Mouse (Mus musculus) left cerebral cortex, postnatal 25 days (tissue): ENCODE measurements at regions not wholly inside any gene's neighbourhood (a gene's known extent, or its start where the extent isn't known, plus 50 kb on each side); places are given as distances from the start of the nearest gene placed in this dataset.
"Not testable (repeated sequence)": the region's sequence is repeated elsewhere in the genome, so short reads cannot be mapped to it uniquely, and the experiment has no call there.

ENCODE experiments used
- DNase-seq, 2 experiments: peaks; one replicate each; pipeline ENCODE4 v3.0.0; 2022; ENCODE audit warnings: low spot score in 2 of 2, mixed read lengths in 1 of 2
- intact Hi-C: fragments of 180-260 bp; cut with DNase I; formaldehyde crosslinking; loops from one replicate; pipeline ENCODE4 v1.15.1; 2025

- DNase-seq: no peak
Observed at GRCm38 (mm10) chr16:50785384-50785783, 194.4 kb upstream of the Ccdc54 start.

DNA sequence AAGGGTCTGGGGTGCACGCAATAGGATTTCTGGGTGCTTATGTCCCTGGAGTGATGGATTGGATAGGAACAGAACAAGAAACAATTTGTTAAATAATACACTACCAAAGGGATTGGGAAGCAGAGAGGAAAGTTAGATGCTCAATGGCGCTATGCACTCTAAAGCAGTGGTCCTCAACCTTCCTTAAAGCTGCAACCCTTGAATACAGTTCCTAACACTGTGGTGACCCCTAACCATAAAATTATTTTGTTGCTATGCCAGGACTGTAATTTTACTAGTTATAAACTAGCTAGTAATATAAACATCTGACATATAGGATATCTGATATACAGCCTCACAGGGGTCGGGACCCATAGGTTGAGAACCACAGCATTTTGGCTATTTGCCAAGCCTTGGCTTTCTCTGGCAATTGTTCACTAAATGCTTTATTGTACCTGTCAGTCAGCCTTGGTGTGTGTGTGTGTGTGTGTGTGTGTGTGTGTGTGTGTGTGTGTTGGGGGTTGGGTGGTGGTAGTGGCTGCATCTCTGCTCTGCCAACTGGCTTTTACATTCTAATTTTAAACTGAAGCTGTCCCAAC is 193.8 kb upstream of the Ccdc54 start:
- intact Hi-C loops: no loop called here
- DNase-seq: no peak

More at GRCm38 (mm10) chr16:50785384-50785783, 194.4 kb upstream of the Ccdc54 start:
- intact Hi-C loops: no loop called here

DNA sequence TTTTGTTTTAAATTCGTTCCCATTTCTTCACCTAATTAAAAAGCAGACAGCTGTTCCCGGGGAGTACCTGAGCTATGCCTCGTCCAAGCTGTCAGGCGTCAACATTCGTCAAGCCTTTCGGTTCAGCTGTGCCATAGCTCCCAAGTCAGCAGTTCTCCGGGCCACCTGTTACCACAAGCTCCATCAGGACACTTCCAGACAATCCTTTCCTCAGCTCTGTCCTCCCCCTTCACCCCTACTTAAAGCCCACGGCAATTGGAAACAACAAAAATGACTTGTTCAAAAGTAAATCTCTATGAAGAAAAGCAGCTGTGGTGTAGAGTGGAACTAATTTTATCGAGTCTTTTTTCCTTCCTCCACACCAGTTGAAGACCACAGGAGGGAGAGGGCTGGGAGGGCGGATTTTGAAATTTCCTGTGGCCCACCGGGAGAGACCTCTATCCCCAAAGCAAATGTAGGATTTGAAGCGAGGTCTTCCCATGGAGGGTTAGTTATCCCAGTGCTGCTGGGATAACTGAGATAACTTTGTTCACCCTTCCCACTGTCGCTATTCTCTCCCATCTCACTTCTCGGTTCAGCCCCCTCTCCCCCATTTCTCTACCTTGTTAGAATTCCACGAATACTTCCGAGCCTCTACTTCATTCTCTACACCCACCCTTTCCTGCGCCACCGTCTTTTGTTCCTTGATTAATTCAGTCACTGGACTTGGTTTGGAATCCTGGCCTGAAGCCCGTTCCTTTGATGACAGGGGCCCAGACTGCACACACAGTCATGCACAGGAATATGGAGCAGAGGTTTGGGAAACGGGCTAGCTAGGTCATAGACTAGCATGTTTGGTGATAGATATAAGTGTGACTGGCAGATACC is 193.1 kb upstream of the Ccdc54 start:
- DNase-seq: peak in 1 of 2 experiments; percentile 11
- intact Hi-C loops: no loop called here

DNA sequence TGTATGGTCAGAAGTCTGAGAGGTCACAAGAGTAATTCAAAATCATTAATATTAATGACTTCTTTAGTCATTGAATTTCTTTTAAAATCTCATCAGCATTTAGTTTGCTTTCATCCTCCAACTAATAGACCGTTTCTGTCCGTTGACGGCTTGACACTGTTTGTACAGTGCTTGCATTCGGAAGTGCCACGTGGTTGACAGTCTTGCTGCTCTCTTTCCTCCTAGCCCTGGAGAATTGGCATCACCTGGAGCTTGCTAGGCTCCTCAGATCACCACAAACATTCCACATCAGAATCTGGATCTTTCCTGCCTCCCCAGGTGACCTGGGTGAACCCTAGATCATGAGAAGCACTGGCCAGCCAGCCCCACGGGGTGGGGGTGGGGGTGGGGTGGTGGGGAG is 192.3 kb upstream of the Ccdc54 start:
- intact Hi-C loops: no loop called here
- DNase-seq: no peak

GRCm38 (mm10) chr16:50779030-50779784 is 188.3 kb upstream of the Ccdc54 start:
- DNase-seq: no peak
- intact Hi-C loops: no loop called here

- DNase-seq, intact Hi-C loops: not testable (repeated sequence)
Observed at GRCm38 (mm10) chr16:50774699-50775098, 183.7 kb upstream of the Ccdc54 start.

DNA sequence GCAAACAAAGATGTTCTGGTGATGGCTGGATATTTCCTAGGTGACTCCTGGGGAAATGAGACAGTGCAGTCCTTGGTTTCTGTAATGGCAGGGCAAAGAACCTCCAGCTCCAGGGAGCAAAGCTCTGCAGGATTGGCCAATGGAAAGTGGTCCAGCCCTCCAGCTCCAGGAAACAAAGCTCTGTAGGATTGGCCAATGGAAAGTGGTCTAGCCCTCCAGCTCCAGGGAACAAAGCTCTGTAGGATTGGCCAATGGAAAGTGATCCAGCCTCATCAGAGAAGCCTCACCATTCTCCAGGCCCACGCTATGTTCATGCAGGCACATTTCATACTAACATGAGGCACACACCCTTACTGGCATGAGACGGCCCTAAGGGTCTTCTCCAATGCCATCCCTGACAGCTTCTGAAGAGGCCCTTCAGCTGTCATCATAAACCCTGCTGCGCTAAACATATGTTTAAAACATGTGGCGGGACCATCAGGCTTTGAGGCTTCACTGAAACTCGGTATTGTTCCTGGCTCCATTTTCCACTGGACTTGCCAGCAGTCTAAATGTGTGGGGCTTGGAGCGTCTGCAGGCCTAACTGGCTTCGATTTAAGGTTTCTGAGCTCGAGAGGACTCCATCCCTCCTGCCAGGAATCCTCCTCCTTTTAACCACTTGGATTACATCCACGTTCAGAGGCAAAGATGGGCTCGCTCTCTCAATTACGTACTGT is 175.3 kb upstream of the Ccdc54 start:
- DNase-seq: peak in 1 of 2 experiments; percentile 3
- intact Hi-C loops: no loop called here

- intact Hi-C loops: no loop called here
- DNase-seq: no peak
Observed at GRCm38 (mm10) chr16:50762096-50762495, 171.1 kb upstream of the Ccdc54 start.

GRCm38 (mm10) chr16:50759979-50760378 is 169.0 kb upstream of the Ccdc54 start:
- no peak for DNase-seq
- intact Hi-C loops: no loop called here

DNA sequence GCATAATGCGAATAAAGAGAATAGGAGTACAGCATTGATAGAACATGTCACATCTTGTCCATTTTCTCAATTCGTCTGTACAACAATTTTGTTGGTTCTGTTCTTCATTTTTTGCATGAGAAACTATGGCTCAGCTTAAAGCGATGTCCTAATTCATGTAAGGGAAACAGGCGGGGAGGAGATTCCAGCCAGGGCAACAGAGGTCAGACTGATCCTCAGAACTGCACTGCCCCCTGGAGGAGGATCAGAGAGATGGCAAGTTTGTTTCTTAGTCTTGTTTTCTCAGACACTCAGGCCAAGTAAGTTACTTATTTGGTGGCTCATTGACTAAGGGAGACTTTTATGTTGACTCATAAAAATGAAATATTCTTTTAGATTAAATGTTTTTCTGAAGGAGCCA is 165.7 kb upstream of the Ccdc54 start:
- intact Hi-C loops: no loop called here
- DNase-seq: no peak

DNA sequence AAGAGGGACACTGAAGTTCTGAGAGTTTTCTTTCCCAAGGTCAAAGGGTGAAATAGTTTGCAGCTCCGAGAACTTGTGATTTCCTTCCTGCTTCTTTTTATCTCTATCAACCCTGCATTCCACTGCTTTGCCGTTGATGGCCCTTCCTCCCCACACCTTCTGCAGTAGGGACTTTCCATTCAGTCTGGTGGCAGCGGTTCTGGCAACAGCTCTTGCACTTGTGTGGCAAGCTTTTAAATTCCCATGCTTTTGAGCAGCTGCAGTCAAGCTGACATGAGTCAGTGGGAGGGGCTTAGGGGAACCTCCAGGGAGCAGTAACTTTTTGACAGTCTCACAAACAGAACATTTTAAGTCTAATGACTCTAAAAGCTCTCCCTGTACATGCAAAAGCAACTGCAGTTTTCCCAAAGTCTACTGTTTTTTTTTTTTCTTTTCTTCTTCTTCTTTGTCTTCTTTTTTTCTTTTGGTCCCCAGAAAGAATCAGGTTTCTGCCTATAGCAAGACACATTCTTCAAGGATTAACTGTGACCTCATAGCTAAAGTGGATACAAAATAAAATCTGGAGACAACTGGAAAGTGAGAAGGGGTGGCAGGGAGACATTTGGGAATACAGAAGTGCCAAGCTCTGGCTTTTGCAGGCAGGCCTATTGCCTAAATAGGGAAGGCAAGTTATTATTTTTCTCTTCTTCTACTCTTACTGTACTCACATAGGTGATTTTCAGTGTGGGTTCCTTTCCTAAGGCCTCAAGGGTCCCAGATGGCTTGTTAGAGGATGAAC is 162.8 kb upstream of the Ccdc54 start:
- no peak for DNase-seq
- intact Hi-C loops: no loop called here

GRCm38 (mm10) chr16:50753046-50753445 is 162.1 kb upstream of the Ccdc54 start:
- intact Hi-C loops: no loop called here
- DNase-seq: no peak

DNA sequence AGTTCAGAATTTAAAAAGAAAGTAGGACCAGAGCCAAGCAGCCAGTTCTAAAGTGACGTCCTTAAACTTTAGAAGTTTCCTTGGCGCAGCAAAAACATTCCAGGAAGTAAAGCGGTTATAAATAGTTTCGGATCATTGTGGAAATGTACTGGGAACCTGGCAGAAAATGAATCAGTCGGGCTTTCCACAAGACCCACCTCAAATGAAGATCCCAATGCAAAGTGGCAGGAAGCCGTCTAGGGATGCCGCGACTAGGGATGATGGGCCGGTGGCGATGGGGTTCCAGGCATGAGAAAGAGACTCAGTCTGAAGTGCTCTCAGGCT is 161.3 kb upstream of the Ccdc54 start:
- no peak for DNase-seq
- intact Hi-C loops: no loop called here

GRCm38 (mm10) chr16:50751495-50752276 is 160.7 kb upstream of the Ccdc54 start:
- intact Hi-C loops: no loop called here

DNA sequence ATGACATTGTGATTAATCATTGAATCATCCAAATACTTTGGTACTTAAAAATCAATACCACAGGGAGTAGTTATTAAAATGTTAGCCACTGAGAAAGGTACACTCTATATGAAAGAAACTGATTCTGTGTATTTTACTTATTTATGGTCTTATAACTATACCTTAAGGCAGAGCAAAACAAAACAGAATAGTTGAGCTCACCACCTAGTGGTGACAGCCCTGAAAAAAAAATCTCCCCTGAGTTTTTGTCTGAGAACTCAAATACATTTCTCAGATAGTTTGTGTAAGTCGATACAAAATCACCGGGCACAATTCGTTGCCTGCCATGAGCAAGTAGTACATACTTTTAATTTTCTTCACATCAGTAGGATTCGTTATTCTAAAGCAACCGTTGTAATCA is 156.7 kb upstream of the Ccdc54 start:
- no peak for DNase-seq
- intact Hi-C loops: no loop called here

More at GRCm38 (mm10) chr16:50751495-50752276, 160.7 kb upstream of the Ccdc54 start:
- no peak for DNase-seq

- intact Hi-C loops: no loop called here
- DNase-seq: no peak
Observed at GRCm38 (mm10) chr16:50745723-50746122, 154.8 kb upstream of the Ccdc54 start.

DNA sequence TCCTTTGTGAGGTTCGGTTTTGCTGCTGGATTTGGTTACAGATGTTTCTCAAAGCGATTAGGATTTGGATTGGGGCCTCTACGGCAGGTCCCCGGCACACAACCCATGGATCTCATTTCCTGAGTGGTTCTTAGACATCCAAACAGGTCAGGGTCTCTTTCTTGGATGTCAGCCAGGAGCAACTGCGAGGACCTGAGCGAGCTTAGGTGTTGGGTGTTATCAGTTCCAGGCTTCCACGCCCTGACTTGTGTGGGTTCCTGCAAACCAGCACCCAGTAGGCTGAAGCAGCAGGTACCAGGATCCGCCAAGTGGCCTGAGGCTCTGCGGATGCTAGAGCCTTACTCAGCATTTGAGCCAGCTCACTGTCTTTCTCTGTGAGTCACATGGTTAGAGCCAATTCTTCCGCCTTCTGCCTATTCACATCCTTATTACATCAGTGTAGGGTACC is 146.5 kb upstream of the Ccdc54 start:
- intact Hi-C loops: loop anchor here (1.0 to 2.0 kb wide), 2 partner anchors 207 to 483 kb away; no protein-coding TSS in a partner anchor
- DNase-seq: no peak
